Mouse (Mus musculus) gastrocnemius, adult 2 months (tissue): ENCODE results near the gene Nbdy. TPM values are rescaled to one million over a fixed set of nuclear protein-coding genes. Genes with fewer than 3 reads are reported as not detected.

ENCODE experiments used
- DNase-seq: peaks from one replicate; pipeline ENCODE4 v3.0.0; 2022
- H3K27ac ChIP-seq: fragments of 200-600 bp; 2 replicates; pipeline ENCODE4 v1.8.1; 2022; ENCODE audit warnings: mild to moderate bottlenecking
- H3K4me3 ChIP-seq: fragments of 200-600 bp; 2 replicates; pipeline ENCODE4 v1.8.1; 2022; ENCODE audit warnings: mild to moderate bottlenecking, moderate library complexity
- CTCF ChIP-seq: fragments of 200-600 bp; IDR thresholded peaks from 2 replicates; pipeline ENCODE4 v1.8.1; 2022; ENCODE audit warnings: antibody characterized with exemption, mild to moderate bottlenecking, moderate library complexity
- intact Hi-C: fragments of 180-260 bp; cut with DNase I; formaldehyde crosslinking; loops from one replicate; pipeline ENCODE4 v1.15.1; 2025
- long read RNA-seq, 2 experiments: library from polyadenylated mRNA; stranded (forward); transcript quantifications; one replicate each; pipeline ENCODE4 v2.0.0; 2021
- total RNA-seq, 2 experiments: library from RNA; stranded (reverse); gene quantifications; 2 replicates each; pipeline ENCODE4 v1.2.3; 2021

Gene Nbdy
- 10 to 100 TPM; 20.4 to 24.4 TPM for total RNA-seq
- long read RNA-seq, experiment 1, transcript Nbdy-201 (4 exons, 788 nt) = major isoform, 11 of 12 reads
- long read RNA-seq, experiment 1, partial matches to known transcripts = 0 of 12 reads
- long read RNA-seq, experiment 1, other reads (novel, unspliced or antisense) = 0 of 12 reads
- long read RNA-seq, experiment 2, transcript Nbdy-201 (4 exons, 788 nt) = major isoform, 7 of 8 reads
- long read RNA-seq, experiment 2, partial matches to known transcripts = 0 of 8 reads
- long read RNA-seq, experiment 2, other reads (novel, unspliced or antisense) = 0 of 8 reads

DNA sequence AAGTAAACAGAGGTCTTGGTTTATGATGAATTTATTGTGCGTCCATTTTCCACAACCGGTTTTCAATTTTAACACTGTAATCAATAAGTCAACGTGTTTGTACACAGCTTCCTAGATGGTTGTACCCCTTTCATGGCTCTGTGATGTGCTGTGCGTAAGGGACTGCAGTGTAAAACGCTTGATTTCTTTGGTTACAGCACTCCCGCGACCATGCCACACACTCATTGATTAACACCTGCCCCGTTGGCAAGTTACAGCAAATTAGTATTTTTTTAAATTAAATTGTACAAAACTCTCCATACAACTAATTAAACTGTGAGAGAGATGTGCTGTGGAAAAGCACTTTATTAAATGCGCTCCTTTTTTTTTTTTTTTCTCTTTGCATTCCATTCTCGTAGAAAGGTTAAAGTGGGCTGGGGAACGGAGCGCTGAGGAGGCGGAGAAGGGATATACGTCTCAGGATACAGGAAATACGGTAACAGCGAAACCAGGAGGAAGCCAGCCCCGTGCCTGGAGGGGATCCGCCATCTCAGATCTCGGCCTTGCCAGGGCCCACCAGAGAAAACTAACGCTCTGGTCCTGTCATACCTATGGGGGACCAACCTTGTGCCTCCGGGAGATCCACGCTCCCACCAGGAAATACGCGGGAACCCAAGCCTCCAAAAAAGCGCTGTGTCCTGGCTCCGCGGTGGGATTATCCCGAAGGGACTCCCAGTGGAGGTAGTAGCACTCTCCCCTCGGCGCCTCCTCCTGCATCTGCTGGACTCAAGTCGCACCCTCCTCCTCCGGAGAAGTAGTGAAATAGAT lies at the start of gene Nbdy:
Gene Nbdy, plus strand, starts transcription at position 481 of the 807 bp plus-strand sequence.
- peak; percentile 53 for DNase-seq
- intact Hi-C loops = no loop called here
- Histone ChIP-seq H3K27ac (peak within 1 kb of the TSS; percentile 84), H3K4me3 (peak within 1 kb of the TSS; percentile 82)
- TF ChIP-seq CTCF = no peak

- intact Hi-C loops = loop anchor here (2.0 kb wide), 1 partner anchor 197 kb away; the partner anchor contains the start of gene Ubqln2
- peak within 1 kb of the TSS; percentile 72 for H3K4me3 ChIP-seq
- TF ChIP-seq CTCF = no peak
- peak; percentile 20 for DNase-seq
- H3K27ac ChIP-seq = peak within 1 kb of the TSS; percentile 82
These were observed 27.5 kb upstream of the Nbdy start, which contains the start of gene Kctd12b for GRCm38 (mm10) chrX:153695782-153696395. TSS of gene Kctd12b (minus strand) at chrX:153696391.

DNA sequence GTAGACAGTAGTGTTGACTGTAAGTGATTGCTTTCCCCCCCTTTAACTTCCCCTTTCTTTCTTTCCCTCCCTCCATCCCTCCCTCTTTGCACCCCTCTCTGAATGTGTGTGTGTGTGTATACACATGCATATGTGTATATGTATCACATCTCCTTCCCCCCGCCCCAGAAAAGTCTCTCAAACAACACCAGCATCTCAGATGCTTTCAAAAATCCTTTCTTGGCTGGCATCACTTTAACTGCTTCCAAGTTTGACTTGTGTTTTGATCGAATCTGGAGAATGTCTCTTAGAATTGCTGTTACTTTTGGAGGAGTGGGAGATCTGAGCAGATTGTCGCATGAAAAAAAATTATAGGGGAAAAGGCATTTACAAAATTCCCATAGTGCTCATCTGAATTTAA lies 22.9 kb upstream of the Nbdy start:
- Histone ChIP-seq H3K27ac (no peak overlapping the region), H3K4me3 (no peak overlapping the region)
- DNase-seq = no peak
- no peak for TF ChIP-seq CTCF
- intact Hi-C loops = no loop called here

GRCm38 (mm10) chrX:153707735-153708134 lies 15.7 kb upstream of the Nbdy start:
- DNase-seq = no peak
- peak; percentile 61 for TF ChIP-seq CTCF
- no peak overlapping the region for H3K4me3 ChIP-seq
- H3K27ac ChIP-seq = no peak overlapping the region
- intact Hi-C loops = loop anchor here (5.0 kb wide), 1 partner anchor 70 kb away; no protein-coding TSS in a partner anchor

DNA sequence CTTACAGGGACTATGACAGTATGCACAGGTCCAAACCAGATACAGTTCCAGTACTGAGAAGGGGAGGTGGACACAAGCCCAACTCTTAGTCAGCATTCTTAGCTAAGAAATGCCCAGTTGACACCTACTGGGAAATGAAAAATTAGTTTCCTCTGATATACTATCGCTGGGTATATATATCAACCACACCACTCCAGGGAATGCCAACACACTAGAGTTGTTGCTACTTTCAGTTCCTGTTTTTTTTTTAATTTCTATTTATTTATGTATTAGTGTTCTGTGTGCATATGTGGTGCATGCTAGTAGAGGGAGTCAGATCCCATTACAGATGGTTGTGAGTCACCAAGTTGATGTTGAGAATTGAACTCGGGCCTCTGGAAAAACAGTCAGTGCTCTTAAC lies 6.7 kb upstream of the Nbdy start:
- intact Hi-C loops = no loop called here
- TF ChIP-seq CTCF = no peak
- no peak overlapping the region for H3K27ac ChIP-seq
- no peak overlapping the region for H3K4me3 ChIP-seq
- DNase-seq = no peak

DNA sequence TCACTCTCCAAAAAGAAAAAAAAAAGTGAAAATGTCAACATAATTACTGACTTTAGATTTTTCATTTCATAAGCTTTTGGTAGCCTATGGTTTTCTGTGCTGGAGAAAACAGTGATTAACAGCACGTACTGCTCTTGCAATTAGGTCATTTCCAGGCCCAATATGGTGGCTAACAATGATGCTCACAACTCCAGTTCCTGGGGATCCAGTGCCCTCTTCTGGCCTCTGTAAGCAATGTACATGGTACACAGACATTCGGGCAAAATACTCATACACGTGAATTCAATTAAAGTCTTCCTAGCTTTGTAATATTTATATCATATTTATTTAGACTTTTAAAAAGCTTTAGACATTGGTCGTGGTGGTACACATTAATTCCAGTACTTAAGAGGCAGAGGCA lies 3.8 kb upstream of the Nbdy start:
- DNase-seq = peak; percentile 16
- Histone ChIP-seq H3K27ac (no peak overlapping the region), H3K4me3 (no peak overlapping the region)
- intact Hi-C loops = no loop called here
- peak; percentile 51 for TF ChIP-seq CTCF

GRCm38 (mm10) chrX:153724400-153724799 lies 1.0 kb downstream of the Nbdy start:
- intact Hi-C loops = no loop called here
- no peak for TF ChIP-seq CTCF
- no peak for DNase-seq
- H3K4me3 ChIP-seq = peak overlapping the region; percentile 82
- H3K27ac ChIP-seq = peak overlapping the region; percentile 84; the same call in 1 of the 2 replicates

GRCm38 (mm10) chrX:153735697-153736096 lies 12.3 kb downstream of the Nbdy start:
- intact Hi-C loops = no loop called here
- DNase-seq = no peak
- no peak for TF ChIP-seq CTCF
- no peak overlapping the region for H3K4me3 ChIP-seq
- H3K27ac ChIP-seq = no peak overlapping the region

DNA sequence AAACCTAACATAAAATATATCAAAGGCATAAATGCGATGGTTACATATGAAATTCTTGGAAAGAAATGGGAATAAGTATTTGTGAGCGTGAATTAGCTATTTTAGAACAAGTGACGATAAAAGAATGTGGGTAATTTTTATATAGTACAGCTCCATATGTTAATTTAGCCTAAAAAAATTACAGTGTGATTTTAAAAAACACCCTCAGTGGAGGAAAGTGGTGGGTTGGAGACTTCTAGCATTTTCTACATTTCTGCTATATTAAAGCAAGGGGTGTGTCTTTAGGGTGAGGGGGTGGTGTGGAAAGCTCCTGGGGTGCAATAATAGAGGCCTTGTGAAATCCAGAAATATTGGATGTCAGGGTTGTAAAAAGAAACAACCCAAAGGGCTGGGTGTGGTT lies 19.1 kb downstream of the Nbdy start:
- Histone ChIP-seq H3K4me3 (no peak overlapping the region), H3K27ac (no peak overlapping the region)
- no peak for DNase-seq
- intact Hi-C loops = no loop called here
- no peak for TF ChIP-seq CTCF

DNA sequence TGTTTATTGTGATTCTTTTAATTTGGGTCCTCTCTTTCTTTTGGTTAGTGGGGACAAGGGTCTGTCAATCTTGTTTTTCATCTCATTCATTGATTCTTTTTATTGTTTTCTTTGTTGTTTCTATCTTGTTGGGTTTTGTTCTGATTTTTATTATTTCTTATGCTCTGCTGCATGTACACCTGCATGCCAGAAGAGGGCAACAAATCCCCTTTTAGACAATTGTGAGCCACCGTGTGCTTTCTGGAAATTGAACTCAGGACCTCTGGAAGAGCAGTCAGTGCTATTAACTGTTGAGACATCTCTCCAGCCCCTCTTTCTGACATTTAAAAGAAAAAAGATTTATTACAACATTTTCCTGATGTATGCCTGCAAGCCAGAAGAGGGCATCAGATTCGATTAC lies 25.8 kb downstream of the Nbdy start:
- no peak overlapping the region for H3K27ac ChIP-seq
- no peak for DNase-seq
- intact Hi-C loops = no loop called here

More for the DNA sequence above, 25.8 kb downstream of the Nbdy start:
- TF ChIP-seq CTCF = peak; percentile 28; the same call in 1 of the 2 replicates
- H3K4me3 ChIP-seq = no peak overlapping the region

Other genes starting within 250 kb of the Nbdy start
- 10 to 100 TPM; 18.8 to 19.5 TPM for gene Ubqln2, start 225.4 kb upstream of the Nbdy start, total RNA-seq
- not detected for gene Cypt3, start 165.0 kb upstream of the Nbdy start, total RNA-seq
- 1 to 10 TPM; 1.3 to 1.8 TPM for gene Kctd12b, start 27.2 kb upstream of the Nbdy start, total RNA-seq
- gene Spin2c, start 108.6 kb downstream of the Nbdy start, total RNA-seq = not detected